Mouse (Mus musculus): ENCODE results near the gene Olfr835. TPM values are rescaled to one million over a fixed set of nuclear protein-coding genes. Genes with fewer than 3 reads are reported as not detected.

The Olfr835 gene
- not detected in 2 replicates for polyA plus RNA-seq (2015; fragmentation: Nextera tagmentation; extraction: Ambion mirVana)

DNA sequence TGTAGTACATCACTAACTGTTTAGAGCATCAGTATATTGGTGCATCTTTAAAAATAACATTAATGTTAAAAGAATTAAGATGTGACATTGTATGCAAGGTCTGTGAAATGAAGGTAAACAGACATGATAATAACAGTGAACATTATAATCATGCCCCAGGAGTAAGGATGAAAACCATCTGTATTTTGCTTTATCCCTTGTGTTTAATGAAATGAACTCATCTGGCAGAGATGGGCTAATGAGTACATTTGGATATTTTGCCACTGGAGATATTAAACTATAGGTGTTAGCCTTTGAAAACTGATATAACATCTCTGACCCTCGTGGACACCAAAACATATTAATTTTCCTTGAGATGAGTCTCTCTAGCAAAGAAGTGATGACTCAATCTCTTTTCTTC lies at the start of gene Olfr835:
Olfr835 (plus strand) TSS at position 301 of the 400 bp plus-strand sequence.
- H3K36me3 ChIP-seq (ENCODE audit: insufficient read depth, low read length) = no peaks in the 10 kb centered on the region
- no peak within 1 kb of the TSS for H3K4me3 ChIP-seq (ENCODE audit: low read length)
- no peak within 1 kb of the TSS for H3K4me2 ChIP-seq (replicated peaks; ENCODE audit: low read depth, low read length)
- H3K9me3 ChIP-seq (ENCODE audit: low read length) = no peaks in the 10 kb centered on the region
- H3K27ac ChIP-seq (ENCODE audit: low read length) = no peak within 1 kb of the TSS
- WGBS = 56% methylated on average over 1 of the region's 1 CpGs
- H3K9ac ChIP-seq (replicated peaks; ENCODE audit: low read length) = no peak within 1 kb of the TSS
- H3K27me3 ChIP-seq (ENCODE audit: insufficient read depth, low read length) = no peaks in the 10 kb centered on the region
- H3K4me1 ChIP-seq (ENCODE audit: insufficient read depth, low read length) = no peaks in the 10 kb centered on the region
- ATAC-seq (ENCODE audit: low FRiP score, low TSS enrichment) = no peak

DNA sequence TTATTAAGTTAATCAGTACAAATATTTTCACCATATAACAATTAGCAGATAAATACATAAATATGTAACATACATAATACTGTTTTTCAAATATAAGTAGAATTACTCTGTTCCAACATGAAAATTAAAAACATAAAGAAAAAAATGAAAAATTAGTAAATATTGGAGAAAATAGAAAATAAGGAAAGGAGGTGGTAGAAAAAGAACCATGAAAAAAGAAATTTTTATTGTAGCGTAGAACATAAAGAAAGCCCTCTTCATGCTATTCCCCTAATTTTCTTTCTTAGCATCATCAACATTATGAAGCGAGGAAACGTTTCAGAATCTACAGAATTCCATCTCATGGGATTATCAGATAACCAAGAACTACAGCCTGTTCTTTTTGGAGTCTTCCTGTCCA lies 44.8 kb upstream of the Olfr835 start, which contains the start of gene Olfr834:
Olfr834 (plus strand) TSS at position 301 of the 400 bp plus-strand sequence.
- Histone ChIP-seq H3K27me3 (ENCODE audit: insufficient read depth, low read length) (no peaks in the 10 kb centered on the region), H3K4me2 (replicated peaks; ENCODE audit: low read depth, low read length) (no peak within 1 kb of the TSS), H3K4me3 (ENCODE audit: low read length) (no peak within 1 kb of the TSS), H3K4me1 (ENCODE audit: insufficient read depth, low read length) (no peaks in the 10 kb centered on the region), H3K27ac (ENCODE audit: low read length) (no peak within 1 kb of the TSS), H3K9ac (replicated peaks; ENCODE audit: low read length) (no peak within 1 kb of the TSS), H3K36me3 (ENCODE audit: insufficient read depth, low read length) (no peaks in the 10 kb centered on the region), H3K9me3 (ENCODE audit: low read length) (peaks cover 3% of the 10 kb centered on the region; the same call in 1 of the 2 replicates)
- whole genome bisulfite sequencing = 85% methylated on average over 3 of the region's 3 CpGs
- no peak for ATAC-seq (ENCODE audit: low FRiP score, low TSS enrichment)

DNA sequence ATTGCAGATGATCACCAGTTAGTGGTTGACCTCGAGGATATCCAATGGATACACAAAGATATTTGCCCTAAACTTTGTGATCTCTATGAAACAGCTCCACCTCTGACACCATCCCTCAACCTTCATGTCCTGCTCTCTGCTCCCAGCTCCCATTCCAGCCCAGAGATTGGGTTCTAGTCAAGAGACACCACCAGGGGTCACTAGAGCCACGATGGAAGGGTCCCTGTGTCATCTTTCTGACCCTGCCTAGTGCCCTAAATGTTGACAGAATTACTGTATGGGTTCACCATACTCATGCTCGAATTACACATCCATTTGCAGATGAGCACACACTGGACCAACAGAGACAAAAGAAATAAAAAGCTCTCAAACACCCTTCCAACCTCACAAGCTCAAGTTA lies 52.5 kb downstream of the Olfr835 start:
- H3K9me3 ChIP-seq (ENCODE audit: low read length) = peaks cover 4% of the 10 kb centered on the region; the same call in 1 of the 2 replicates
- 31% methylated on average over 3 of the region's 3 CpGs for WGBS
- no peak for ATAC-seq (ENCODE audit: low FRiP score, low TSS enrichment)

More for the DNA sequence above, 52.5 kb downstream of the Olfr835 start:
- H3K9ac ChIP-seq (replicated peaks; ENCODE audit: low read length) = no peak overlapping the region
- H3K27ac ChIP-seq (ENCODE audit: low read length) = no peak overlapping the region
- no peaks in the 10 kb centered on the region for H3K27me3 ChIP-seq (ENCODE audit: insufficient read depth, low read length)
- no peaks in the 10 kb centered on the region for H3K4me1 ChIP-seq (ENCODE audit: insufficient read depth, low read length)
- H3K4me2 ChIP-seq (replicated peaks; ENCODE audit: low read depth, low read length) = no peak overlapping the region
- H3K36me3 ChIP-seq (ENCODE audit: insufficient read depth, low read length) = no peaks in the 10 kb centered on the region
- no peak overlapping the region for H3K4me3 ChIP-seq (ENCODE audit: low read length)

Other genes with a start within 250 kb of the Olfr835 start
- gene Olfr828, start 213.2 kb upstream of the Olfr835 start, polyA plus RNA-seq (2015; fragmentation: Nextera tagmentation; extraction: Ambion mirVana) = not detected in 2 replicates
- gene Olfr829, start 177.8 kb upstream of the Olfr835 start, polyA plus RNA-seq (2015; fragmentation: Nextera tagmentation; extraction: Ambion mirVana) = 0.15 TPM in 1 of 2 replicates, not detected in the other
- not detected in 2 replicates for gene Olfr830, start 158.0 kb upstream of the Olfr835 start, polyA plus RNA-seq (2015; fragmentation: Nextera tagmentation; extraction: Ambion mirVana)
- not detected in 2 replicates for gene Olfr832, start 95.6 kb upstream of the Olfr835 start, polyA plus RNA-seq (2015; fragmentation: Nextera tagmentation; extraction: Ambion mirVana)
- gene Olfr834, start 44.7 kb upstream of the Olfr835 start, polyA plus RNA-seq (2015; fragmentation: Nextera tagmentation; extraction: Ambion mirVana) = not detected in 2 replicates
- gene Olfr836, start 87.6 kb downstream of the Olfr835 start, polyA plus RNA-seq (2015; fragmentation: Nextera tagmentation; extraction: Ambion mirVana) = not detected in 2 replicates
- gene Olfr837, start 103.6 kb downstream of the Olfr835 start, polyA plus RNA-seq (2015; fragmentation: Nextera tagmentation; extraction: Ambion mirVana) = not detected in 2 replicates
- not detected in 2 replicates for gene Olfr839-ps1, start 144.6 kb downstream of the Olfr835 start, polyA plus RNA-seq (2015; fragmentation: Nextera tagmentation; extraction: Ambion mirVana)
- gene Olfr843, start 219.3 kb downstream of the Olfr835 start, polyA plus RNA-seq (2015; fragmentation: Nextera tagmentation; extraction: Ambion mirVana) = not detected in 2 replicates